Mouse (Mus musculus) testis, postnatal 10 days (tissue): ENCODE results near the gene Ebi3.
"Not testable (repeated sequence)": the region's sequence is repeated elsewhere in the genome, so short reads cannot be mapped to it uniquely, and the experiment has no call there.

Experiments used
- DNase-seq: peaks from one replicate; pipeline ENCODE4 v3.0.0; 2021; ENCODE audit warnings: low spot score

The Ebi3 gene

GRCm38 (mm10) chr17:55952447-55953027 is at the start of gene Ebi3:
Ebi3 (plus strand) TSS chr17:55952640.
- no peak for DNase-seq

GRCm38 (mm10) chr17:55903087-55903486 is 49.4 kb upstream of the Ebi3 start:
- no peak for DNase-seq

- DNase-seq = no peak
Measured at GRCm38 (mm10) chr17:55903687-55904086, 48.8 kb upstream of the Ebi3 start.

GRCm38 (mm10) chr17:55904131-55904530 is 48.3 kb upstream of the Ebi3 start:
- no peak for DNase-seq

- DNase-seq = no peak
Measured at GRCm38 (mm10) chr17:55906669-55907068, 45.8 kb upstream of the Ebi3 start.

GRCm38 (mm10) chr17:55931553-55932502 is 20.6 kb upstream of the Ebi3 start:
- DNase-seq = peak; percentile 68

GRCm38 (mm10) chr17:55932635-55933034 is 19.8 kb upstream of the Ebi3 start:
- no peak for DNase-seq

GRCm38 (mm10) chr17:55933191-55933590 is 19.2 kb upstream of the Ebi3 start:
- no peak for DNase-seq

GRCm38 (mm10) chr17:55944387-55944865 is 8.0 kb upstream of the Ebi3 start:
- DNase-seq = not testable (repeated sequence)

GRCm38 (mm10) chr17:55944866-55945682 is 7.4 kb upstream of the Ebi3 start:
- DNase-seq = peak; percentile 85

- peak; percentile 39 for DNase-seq
Measured at GRCm38 (mm10) chr17:55945696-55946095, 6.7 kb upstream of the Ebi3 start.

GRCm38 (mm10) chr17:55948647-55949046 is 3.8 kb upstream of the Ebi3 start:
- no peak for DNase-seq

GRCm38 (mm10) chr17:55949400-55949799 is 3.0 kb upstream of the Ebi3 start, which contains the start of gene Zfp119b:
Zfp119b (minus strand) TSS chr17:55949500.
- no peak for DNase-seq

- no peak for DNase-seq
Measured at GRCm38 (mm10) chr17:55950601-55951000, 1.8 kb upstream of the Ebi3 start.

GRCm38 (mm10) chr17:55952041-55952440 is 399 bp upstream of the Ebi3 start:
- no peak for DNase-seq

- no peak for DNase-seq
Measured at GRCm38 (mm10) chr17:55953751-55954150, 1.3 kb downstream of the Ebi3 start.

GRCm38 (mm10) chr17:55954229-55954628 is 1.8 kb downstream of the Ebi3 start:
- peak; percentile 40 for DNase-seq

GRCm38 (mm10) chr17:55956129-55956528 is 3.7 kb downstream of the Ebi3 start:
- peak; percentile 85 for DNase-seq

GRCm38 (mm10) chr17:55956591-55956990 is 4.2 kb downstream of the Ebi3 start:
- DNase-seq = no peak

- peak; percentile 90 for DNase-seq
Measured at GRCm38 (mm10) chr17:55957168-55957567, 4.7 kb downstream of the Ebi3 start.

- peak; percentile 44 for DNase-seq
Measured at GRCm38 (mm10) chr17:55957726-55958583, 5.5 kb downstream of the Ebi3 start.
